25 mouse cellular contexts compared by ENCODE assay signal in genomic region chr15:17770225-17770677, GRCm38 (mm10).
DNase-seq lines count a peak whose midpoint lies in the region; ATAC-seq and TF ChIP-seq lines count a peak whose summit lies in the region.
"Had no signal": no experiment of that assay in that cellular context is flagged by ENCODE, and none has a peak within 500 bp of the region (broad histone marks: within the 10 kb centered on the region; RNA-seq: fewer than 3 reads in every experiment).

No protein-coding gene starts in this region.

- H3K4me1 ChIP-seq in forebrain, embryonic 15.5 days = no peaks in the 10 kb centered on the region
- H3K4me1 ChIP-seq in forebrain, embryonic 12.5 days = no peaks in the 10 kb centered on the region
- H3K4me1 ChIP-seq in G1E (ENCODE audit: insufficient read depth, low read depth, low read length) = 0 out of 2 replicates have a peak, but pooled peaks cover 4% of the 10 kb centered on the region
- no peaks in the 10 kb centered on the region for H3K4me1 ChIP-seq in hindbrain, embryonic 12.5 days
- H3K4me1 ChIP-seq in midbrain, embryonic 15.5 days = no peaks in the 10 kb centered on the region
- H3K4me1 ChIP-seq in kidney, embryonic 15.5 days = no peaks in the 10 kb centered on the region
- H3K4me1 ChIP-seq: embryonic facial prominence, embryonic 12.5 days; limb, embryonic 10.5 days; liver, embryonic 15.5 days had no signal

- WGBS in forebrain, embryonic 15.5 days = 70% methylated on average over 10 of the region's 10 CpGs
- 73% methylated on average over 10 of the region's 10 CpGs for WGBS in forebrain, embryonic 12.5 days
- WGBS in hindbrain, embryonic 12.5 days = 67% methylated on average over 10 of the region's 10 CpGs
- WGBS in midbrain, embryonic 15.5 days = 52% methylated on average over 10 of the region's 10 CpGs
- 73% methylated on average over 10 of the region's 10 CpGs for WGBS in kidney, embryonic 15.5 days

- no peaks in the 10 kb centered on the region for H3K9me3 ChIP-seq in forebrain, embryonic 15.5 days
- H3K9me3 ChIP-seq in forebrain, embryonic 12.5 days = no peaks in the 10 kb centered on the region
- no peaks in the 10 kb centered on the region for H3K9me3 ChIP-seq in G1E (replicated peaks)
- H3K9me3 ChIP-seq in hindbrain, embryonic 12.5 days (replicated peaks) = no peaks in the 10 kb centered on the region
- H3K9me3 ChIP-seq in midbrain, embryonic 15.5 days = no peaks in the 10 kb centered on the region
- no peaks in the 10 kb centered on the region for H3K9me3 ChIP-seq in kidney, embryonic 15.5 days (replicated peaks)
- H3K9me3 ChIP-seq: embryonic facial prominence, embryonic 12.5 days; limb, embryonic 10.5 days; liver, embryonic 15.5 days had no signal

- no peak overlapping the region for H3K4me2 ChIP-seq in forebrain, embryonic 15.5 days (replicated peaks)
- H3K4me2 ChIP-seq in forebrain, embryonic 12.5 days = no peak overlapping the region
- H3K4me2 ChIP-seq in hindbrain, embryonic 12.5 days (replicated peaks) = no peak overlapping the region
- no peak overlapping the region for H3K4me2 ChIP-seq in midbrain, embryonic 15.5 days
- H3K4me2 ChIP-seq in kidney, embryonic 15.5 days = no peak overlapping the region
- H3K4me2 ChIP-seq: embryonic facial prominence, embryonic 12.5 days; liver, embryonic 15.5 days had no signal

- TF ChIP-seq CTCF in G1E (IDR thresholded peaks at IDR 0.05; ENCODE audit: low read depth, low read length) = no peak

- H3K27me3 ChIP-seq in forebrain, embryonic 15.5 days = no peaks in the 10 kb centered on the region
- H3K27me3 ChIP-seq in forebrain, embryonic 12.5 days = no peaks in the 10 kb centered on the region
- H3K27me3 ChIP-seq in G1E (ENCODE audit: insufficient read depth, low read length) = no peaks in the 10 kb centered on the region
- no peaks in the 10 kb centered on the region for H3K27me3 ChIP-seq in hindbrain, embryonic 12.5 days
- H3K27me3 ChIP-seq in midbrain, embryonic 15.5 days (replicated peaks) = no peaks in the 10 kb centered on the region
- H3K27me3 ChIP-seq in kidney, embryonic 15.5 days = no peaks in the 10 kb centered on the region
- H3K27me3 ChIP-seq: embryonic facial prominence, embryonic 12.5 days; liver, embryonic 15.5 days had no signal

- H3K36me3 ChIP-seq in forebrain, embryonic 15.5 days = no peaks in the 10 kb centered on the region
- H3K36me3 ChIP-seq in forebrain, embryonic 12.5 days (replicated peaks) = no peaks in the 10 kb centered on the region
- no peaks in the 10 kb centered on the region for H3K36me3 ChIP-seq in G1E (replicated peaks)
- no peaks in the 10 kb centered on the region for H3K36me3 ChIP-seq in hindbrain, embryonic 12.5 days
- no peaks in the 10 kb centered on the region for H3K36me3 ChIP-seq in midbrain, embryonic 15.5 days (replicated peaks)
- H3K36me3 ChIP-seq in kidney, embryonic 15.5 days = no peaks in the 10 kb centered on the region
- H3K36me3 ChIP-seq: embryonic facial prominence, embryonic 12.5 days; limb, embryonic 10.5 days; liver, embryonic 15.5 days had no signal

- ATAC-seq in forebrain, embryonic 15.5 days (replicated peaks) = 0 out of 2 replicates have a peak, but pooled peaks have one; percentile 38
- ATAC-seq in forebrain, embryonic 12.5 days (ENCODE audit: low FRiP score) = no peak
- ATAC-seq in G1E (ENCODE audit: extremely low read depth, insufficient number of reproducible peaks, low FRiP score, poor library complexity, severe bottlenecking) = peak; percentile 54
- peak; percentile 38 for ATAC-seq in hindbrain, embryonic 12.5 days (ENCODE audit: low FRiP score)
- ATAC-seq in midbrain, embryonic 15.5 days (replicated peaks) = peak; percentile 81
- ATAC-seq in kidney, embryonic 15.5 days (replicated peaks; ENCODE audit: low FRiP score) = no peak
- ATAC-seq: CD4-positive, CD25-positive, alpha-beta regulatory T cell, adult 4 months; inflammation-experienced regulatory T-cells, adult 6 months had no signal

- no peak overlapping the region for H3K27ac ChIP-seq in forebrain, embryonic 15.5 days (replicated peaks)
- no peak overlapping the region for H3K27ac ChIP-seq in forebrain, embryonic 12.5 days
- H3K27ac ChIP-seq in hindbrain, embryonic 12.5 days = no peak overlapping the region
- H3K27ac ChIP-seq in midbrain, embryonic 15.5 days = 0 out of 2 replicates have a peak overlapping the region, but pooled peaks have one; percentile 34
- no peak overlapping the region for H3K27ac ChIP-seq in kidney, embryonic 15.5 days
- H3K27ac ChIP-seq: embryonic facial prominence, embryonic 12.5 days; gastrocnemius, adult 2 months; left cerebral cortex, adult 2 months; limb, embryonic 10.5 days; liver, embryonic 15.5 days had no signal

- H3K4me3 ChIP-seq in forebrain, embryonic 15.5 days = no peak overlapping the region
- no peak overlapping the region for H3K4me3 ChIP-seq in forebrain, embryonic 12.5 days (replicated peaks)
- H3K4me3 ChIP-seq in G1E (ENCODE audit: low read depth, low read length) = no peak overlapping the region
- no peak overlapping the region for H3K4me3 ChIP-seq in hindbrain, embryonic 12.5 days
- no peak overlapping the region for H3K4me3 ChIP-seq in midbrain, embryonic 15.5 days
- no peak overlapping the region for H3K4me3 ChIP-seq in kidney, embryonic 15.5 days (replicated peaks)
- H3K4me3 ChIP-seq: embryonic facial prominence, embryonic 12.5 days; gastrocnemius, adult 2 months; left cerebral cortex, adult 2 months; limb, embryonic 10.5 days; liver, embryonic 15.5 days; myocyte had no signal

- DNase-seq in G1E (ENCODE audit: low spot score) = no peak
- DNase-seq in right cerebral cortex, adult 2 months (ENCODE audit: low spot score in 2 of 2) = no peak
- no peak for DNase-seq in left cerebral cortex, postnatal 36 days (ENCODE audit: low spot score in 2 of 2)
- DNase-seq: adrenal gland, adult 8-10 months; cerebellum, adult 2 months; cerebellum, postnatal 25 days; gastrocnemius, adult 2 months; kidney, adult 2 months; kidney, postnatal 10 days; liver; lung, postnatal 4 days; right cerebral cortex, postnatal 4 days; thymus, postnatal 36 days had no signal

- H3K9ac ChIP-seq in forebrain, embryonic 15.5 days (replicated peaks) = no peak overlapping the region
- H3K9ac ChIP-seq in forebrain, embryonic 12.5 days = no peak overlapping the region
- no peak overlapping the region for H3K9ac ChIP-seq in hindbrain, embryonic 12.5 days
- no peak overlapping the region for H3K9ac ChIP-seq in midbrain, embryonic 15.5 days
- no peak overlapping the region for H3K9ac ChIP-seq in kidney, embryonic 15.5 days
- H3K9ac ChIP-seq: embryonic facial prominence, embryonic 12.5 days; liver, embryonic 15.5 days had no signal

- intact Hi-C loops in left cerebral cortex, postnatal 36 days (cut with DNase I) = no loop called here

Comparison
In these comparisons a context has a peak if more than half of its experiments do, and no peak if none do; other contexts are left out.
1. ATAC-seq: peak in forebrain, embryonic 15.5 days (single experiment), G1E (single experiment), hindbrain, embryonic 12.5 days (single experiment) and midbrain, embryonic 15.5 days (single experiment); none in forebrain, embryonic 12.5 days (single experiment) and kidney, embryonic 15.5 days (single experiment).